Mouse (Mus musculus): ENCODE measurements at regions not wholly inside any gene's neighbourhood (a gene's known extent, or its start where the extent isn't known, plus 50 kb on each side); places are given as distances from the start of the nearest gene placed in this dataset.

GRCm38 (mm10) chr10:92557463-92557862, 164.8 kb downstream of the Nedd1 start:
- no peak for TF ChIP-seq CTCF (IDR thresholded peaks at IDR 0.05; ENCODE audit: borderline replicate concordance, insufficient read depth, low read length)
- no peak for TF ChIP-seq POLR2A (IDR thresholded peaks at IDR 0.05; ENCODE audit: low read depth, low read length)
